Mouse (Mus musculus): Measurements from ENCODE around the gene Zbtb7a. TPM values are rescaled to one million over a fixed set of nuclear protein-coding genes. Genes with fewer than 3 reads are reported as not detected.

Gene Zbtb7a
- total RNA-seq, 2 experiments from 2014 or later = 8.8 to 27.0 TPM

DNA sequence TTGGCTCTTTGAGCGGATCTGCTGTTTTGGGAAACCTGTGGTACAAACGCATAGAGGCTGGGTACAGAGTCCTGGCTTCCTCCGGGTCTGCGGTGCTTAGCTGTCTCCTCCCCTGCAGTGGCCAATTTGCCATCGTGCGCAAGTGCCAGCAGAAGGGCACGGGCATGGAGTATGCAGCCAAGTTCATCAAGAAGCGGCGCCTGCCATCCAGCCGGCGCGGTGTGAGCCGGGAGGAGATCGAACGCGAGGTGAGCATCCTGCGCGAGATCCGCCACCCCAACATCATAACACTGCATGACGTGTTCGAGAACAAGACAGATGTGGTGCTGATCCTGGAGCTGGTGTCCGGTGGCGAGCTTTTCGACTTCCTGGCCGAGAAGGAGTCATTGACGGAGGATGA is 54.8 kb downstream of the Zbtb7a start:
- ATAC-seq (ENCODE audit: poor library complexity, severe bottlenecking) = no peak

DNA sequence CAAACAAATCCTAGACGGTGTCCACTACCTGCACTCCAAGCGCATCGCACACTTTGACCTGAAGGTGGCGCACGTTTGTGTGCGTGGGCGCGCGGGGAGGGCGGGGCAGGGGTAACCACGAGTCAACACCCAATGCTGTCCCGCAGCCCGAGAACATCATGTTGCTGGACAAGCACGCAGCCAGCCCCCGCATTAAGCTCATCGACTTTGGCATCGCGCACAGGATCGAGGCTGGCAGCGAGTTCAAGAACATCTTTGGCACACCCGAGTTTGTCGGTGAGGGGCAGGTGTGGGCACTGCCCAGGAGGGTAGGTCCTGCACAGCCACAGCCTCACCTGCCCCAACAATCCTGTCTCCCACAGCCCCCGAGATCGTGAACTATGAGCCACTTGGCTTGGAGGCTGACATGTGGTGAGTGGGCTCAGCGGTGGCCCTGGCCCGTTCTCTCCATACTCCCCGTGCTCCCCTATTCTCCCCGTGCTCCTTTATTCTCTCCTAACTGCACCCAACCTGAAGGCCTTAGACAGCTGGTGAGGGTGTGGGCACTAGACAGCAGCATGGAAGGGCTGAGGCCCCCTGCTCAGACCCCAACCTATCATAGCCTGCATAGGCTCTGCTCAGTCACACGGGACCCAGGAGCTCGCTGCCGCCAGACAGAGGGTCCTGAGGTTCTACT is 55.4 kb downstream of the Zbtb7a start:
- no peak for ATAC-seq (ENCODE audit: poor library complexity, severe bottlenecking)

- ATAC-seq (ENCODE audit: poor library complexity, severe bottlenecking) = no peak
These were observed 55.9 kb downstream of the Zbtb7a start for GRCm38 (mm10) chr10:81190912-81191321.

DNA sequence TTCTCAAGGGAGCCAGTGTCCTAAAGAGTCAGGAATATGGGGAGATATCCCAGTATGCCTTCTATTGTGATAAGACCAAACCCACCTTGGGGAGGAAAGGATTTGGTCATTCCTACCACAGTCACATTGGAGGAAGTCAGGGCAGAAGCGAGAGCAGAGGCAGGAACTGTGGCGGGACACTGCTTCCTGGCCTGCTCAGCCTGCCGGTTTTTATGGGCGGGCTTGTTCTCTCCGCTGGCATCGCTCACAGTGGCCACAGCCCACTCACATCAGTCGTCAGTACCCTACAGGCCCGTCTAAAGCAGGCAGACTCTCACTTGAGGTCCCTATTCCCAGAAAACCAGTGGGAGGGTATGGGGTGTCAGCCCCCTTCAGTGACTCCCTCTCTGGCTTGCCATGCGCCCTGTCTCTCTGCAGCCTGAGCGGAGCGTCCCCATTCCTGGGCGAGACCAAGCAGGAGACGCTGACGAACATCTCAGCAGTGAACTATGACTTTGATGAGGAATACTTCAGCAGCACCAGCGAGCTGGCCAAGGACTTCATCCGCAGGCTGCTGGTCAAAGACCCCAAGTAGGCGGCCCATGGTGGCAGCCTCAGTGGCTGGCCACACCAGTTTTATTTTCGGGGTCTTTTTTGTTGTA is 56.4 kb downstream of the Zbtb7a start:
- ATAC-seq (ENCODE audit: poor library complexity, severe bottlenecking) = no peak

- ATAC-seq (ENCODE audit: poor library complexity, severe bottlenecking) = peak; percentile 64
These were observed 57.4 kb downstream of the Zbtb7a start for GRCm38 (mm10) chr10:81192270-81192967.

DNA sequence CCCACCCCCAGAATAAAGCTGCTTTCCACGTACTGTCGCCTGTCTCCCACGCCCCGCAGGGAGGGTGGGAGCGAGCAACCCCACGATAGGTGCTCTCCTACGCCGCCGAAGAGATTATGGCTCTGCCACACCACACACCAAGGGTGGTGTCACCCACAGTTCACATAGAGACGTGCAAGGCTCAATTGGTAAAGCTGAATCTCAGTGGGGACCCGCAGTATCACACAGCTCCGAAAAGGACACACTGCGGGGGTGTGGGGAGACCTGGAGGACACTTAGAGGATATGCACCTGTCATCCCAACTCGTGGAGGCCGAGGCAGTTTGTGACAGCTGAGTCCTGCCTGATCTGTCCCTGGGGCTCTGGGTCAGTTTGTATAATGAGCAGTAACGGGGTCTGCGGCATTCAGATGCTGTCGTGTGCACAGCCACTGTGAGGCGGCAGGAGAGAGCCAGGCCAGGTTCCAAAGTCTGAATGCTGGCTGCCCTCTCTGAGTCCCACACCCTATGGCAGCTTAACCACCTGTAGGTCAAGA is 58.0 kb downstream of the Zbtb7a start:
- no peak for ATAC-seq (ENCODE audit: poor library complexity, severe bottlenecking)

DNA sequence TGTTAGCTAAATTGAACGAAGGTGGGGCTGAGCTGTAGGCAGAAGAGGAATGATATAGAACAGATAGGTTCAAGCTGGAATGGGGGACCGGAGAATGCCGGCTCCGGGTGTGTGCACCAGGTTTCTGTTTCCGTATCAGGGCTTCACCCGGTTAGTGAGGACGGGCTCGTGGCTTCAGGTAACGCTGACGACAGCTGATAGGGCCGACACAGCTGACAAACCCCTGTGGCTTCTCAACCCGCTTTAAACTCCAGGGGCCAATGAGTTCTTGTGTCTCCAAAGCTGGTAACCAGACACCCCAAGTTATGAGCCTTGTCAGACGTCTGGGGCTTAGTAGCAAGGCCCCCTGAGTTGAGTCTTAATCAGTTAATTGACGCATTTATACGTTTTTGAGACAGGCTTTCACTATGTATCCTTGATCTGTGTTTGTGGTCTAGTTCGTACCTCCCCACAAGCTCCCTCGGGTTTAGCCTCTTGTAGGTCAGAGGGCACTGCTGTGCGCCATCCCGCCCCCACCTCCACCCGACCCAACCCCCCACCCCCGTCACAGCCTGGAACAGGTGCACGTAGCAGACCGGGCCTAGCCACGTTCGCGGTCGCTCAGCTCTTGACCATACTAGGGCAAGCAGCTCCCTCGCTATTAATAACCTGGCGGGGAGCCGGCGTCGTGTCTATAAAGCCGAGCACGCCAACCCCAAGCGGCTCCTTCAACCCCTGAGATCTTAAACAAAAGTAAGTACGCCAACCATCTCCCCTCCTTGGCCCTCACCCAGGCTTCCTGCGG is 59.2 kb downstream of the Zbtb7a start:
- ATAC-seq (ENCODE audit: poor library complexity, severe bottlenecking) = no peak

DNA sequence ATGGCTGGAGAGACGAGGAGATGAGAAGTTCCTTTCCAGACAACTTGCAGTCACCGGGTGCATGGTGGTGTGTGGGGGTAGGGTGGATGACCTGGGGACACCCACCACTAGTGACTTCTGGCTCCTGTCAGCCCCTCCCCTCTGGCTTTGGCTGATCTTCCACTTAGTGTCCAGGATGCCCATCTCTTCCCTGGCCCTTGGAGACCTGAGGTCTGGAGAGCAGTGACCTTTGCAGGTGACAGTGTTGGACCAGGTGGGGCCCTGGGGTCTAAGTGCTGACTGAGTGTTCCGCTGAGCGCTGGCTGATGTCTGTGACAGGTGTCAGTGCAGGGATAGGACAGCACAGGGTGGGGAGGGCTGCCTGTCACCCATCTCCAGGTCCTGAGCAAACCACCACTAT is 60.3 kb downstream of the Zbtb7a start:
- no peak for ATAC-seq (ENCODE audit: poor library complexity, severe bottlenecking)

GRCm38 (mm10) chr10:81196470-81197065 is 61.5 kb downstream of the Zbtb7a start:
- ATAC-seq (ENCODE audit: poor library complexity, severe bottlenecking) = no peak

DNA sequence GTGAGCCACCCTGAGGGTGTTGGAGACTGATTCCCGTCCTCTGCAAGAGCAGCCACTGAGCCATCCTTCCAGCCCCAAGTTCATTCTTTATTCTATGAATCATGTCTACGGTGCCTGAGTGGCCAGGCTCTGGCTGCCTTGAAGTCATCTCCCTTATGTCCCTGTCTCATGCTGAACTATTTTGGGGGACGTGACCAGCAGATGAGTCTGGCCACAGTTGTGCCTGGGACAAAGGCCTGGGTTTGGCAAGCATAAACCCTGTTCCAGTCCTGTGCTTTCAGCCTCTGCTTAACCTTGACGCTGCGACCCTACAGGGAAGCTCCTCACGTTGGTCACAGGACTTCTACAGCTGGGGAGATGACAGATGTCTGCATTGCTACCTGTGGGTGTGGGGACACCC is 62.3 kb downstream of the Zbtb7a start:
- ATAC-seq (ENCODE audit: poor library complexity, severe bottlenecking) = no peak

DNA sequence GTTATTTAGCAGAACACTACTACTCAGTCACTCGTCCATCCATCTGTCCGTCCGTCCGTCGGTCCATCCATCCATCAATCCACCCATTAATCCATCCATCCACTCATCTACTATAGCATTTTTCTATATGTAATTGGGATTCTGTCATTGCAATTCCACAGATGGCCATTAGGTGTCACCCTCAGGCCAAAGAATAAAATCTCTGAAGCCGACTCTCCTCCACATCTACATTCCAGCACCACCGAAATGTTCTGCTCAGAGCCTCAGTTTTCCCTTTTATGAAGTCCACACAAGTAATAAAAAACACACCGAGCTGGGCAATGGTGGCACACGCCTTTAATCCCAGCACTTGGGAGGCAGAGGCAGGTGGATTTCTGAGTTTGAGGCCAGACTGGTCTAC is 63.2 kb downstream of the Zbtb7a start:
- peak; percentile 88 for ATAC-seq (ENCODE audit: poor library complexity, severe bottlenecking)

DNA sequence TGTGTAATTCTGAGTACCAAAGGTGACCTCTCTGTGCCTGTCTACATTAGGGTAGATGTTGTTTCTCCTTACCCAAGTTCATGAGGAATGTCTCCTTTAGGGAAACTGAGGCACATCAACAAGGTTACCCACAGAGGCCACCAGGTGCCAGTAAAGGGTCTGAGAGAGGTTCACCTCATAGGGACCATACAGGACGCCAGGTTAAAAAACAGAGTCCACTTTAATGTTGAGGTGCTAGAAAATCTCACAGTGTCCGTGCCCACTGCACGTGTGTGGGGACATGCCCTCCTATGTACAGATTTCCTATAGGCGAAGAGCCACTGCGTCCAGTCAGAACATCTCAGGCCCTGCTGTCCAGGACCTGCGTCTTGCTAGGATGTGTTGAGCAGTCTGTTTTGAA is 64.0 kb downstream of the Zbtb7a start:
- no peak for ATAC-seq (ENCODE audit: poor library complexity, severe bottlenecking)

- ATAC-seq (ENCODE audit: poor library complexity, severe bottlenecking) = no peak
These were observed 65.1 kb downstream of the Zbtb7a start for GRCm38 (mm10) chr10:81200141-81200540.

DNA sequence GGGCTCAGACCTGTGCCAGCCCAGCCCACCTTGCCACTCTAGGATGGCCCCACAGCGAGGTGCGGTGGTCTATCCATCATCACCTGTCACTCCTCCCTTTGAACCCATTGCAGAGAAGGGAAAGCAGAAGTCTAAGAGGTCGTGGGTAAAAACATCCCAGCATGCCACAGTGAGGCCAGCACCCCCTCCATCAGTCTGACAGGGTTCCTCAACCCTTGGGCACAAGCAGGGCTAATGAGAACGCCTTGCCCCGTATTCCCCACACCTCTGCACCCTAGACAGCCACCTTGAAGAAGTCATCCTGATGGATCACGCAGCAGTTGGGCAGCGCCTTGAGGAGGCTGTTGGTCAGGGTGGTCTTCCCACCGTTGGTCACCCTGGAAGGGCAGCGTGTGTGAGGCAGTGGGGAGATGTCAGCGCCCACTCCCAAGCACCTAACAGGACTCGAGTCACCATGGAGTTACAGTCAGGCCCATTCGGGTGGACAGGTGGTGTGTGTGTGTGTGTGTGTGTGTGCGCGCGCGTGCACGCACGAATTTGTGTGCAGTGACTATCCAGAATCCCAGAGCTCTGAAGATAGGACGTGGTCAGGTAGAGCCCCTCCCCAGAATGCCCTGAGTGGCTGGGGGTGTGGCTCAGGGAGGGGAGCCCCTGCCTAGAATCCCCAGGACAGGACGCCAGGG is 65.7 kb downstream of the Zbtb7a start:
- no peak for ATAC-seq (ENCODE audit: poor library complexity, severe bottlenecking)

DNA sequence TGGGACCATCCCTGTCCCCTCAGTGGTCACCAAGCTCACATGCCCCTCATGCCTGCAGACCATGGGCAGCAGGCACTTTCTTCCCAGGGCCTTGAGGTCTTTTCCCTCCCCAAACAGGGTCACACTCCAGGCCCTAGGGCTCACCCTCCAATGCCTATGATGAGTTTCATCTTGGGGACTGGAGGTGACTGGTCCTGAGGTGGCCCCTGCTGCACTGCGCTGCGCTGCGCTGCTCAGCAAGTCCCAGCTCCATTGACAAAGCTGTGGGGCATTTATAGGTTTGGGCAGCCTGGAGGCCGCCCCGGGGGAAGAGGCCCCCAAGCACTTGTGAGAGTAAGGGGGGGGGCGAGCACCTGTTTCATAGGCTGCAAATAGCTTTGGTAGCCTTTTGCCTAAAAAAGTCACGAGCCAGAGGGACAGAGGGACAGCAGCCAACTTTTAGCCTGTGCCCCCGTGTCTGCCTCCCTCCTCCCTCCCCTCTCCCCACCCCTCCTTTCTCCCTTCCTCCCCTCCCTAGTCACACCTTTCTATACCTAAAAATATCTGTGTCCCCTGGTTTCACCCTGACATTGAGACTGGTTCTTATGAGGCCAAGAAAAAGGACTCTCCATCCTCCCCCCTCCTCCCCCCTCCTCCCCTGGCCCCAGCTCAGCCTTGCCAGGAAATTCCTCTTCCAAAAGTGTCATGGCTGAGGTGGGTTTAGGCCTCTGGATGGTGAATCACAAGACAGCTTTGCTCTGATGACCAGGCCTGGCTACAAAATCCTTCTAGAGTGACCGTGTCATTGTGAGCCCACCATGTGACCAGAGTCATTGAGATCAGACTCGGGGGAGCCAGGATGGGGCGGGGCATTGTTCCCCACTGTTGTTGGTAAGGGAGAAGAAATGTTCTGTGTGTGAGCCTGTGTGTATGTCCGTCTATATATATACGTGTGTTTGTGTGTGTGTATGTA is 67.1 kb downstream of the Zbtb7a start, which contains the start of gene Nmrk2:
TSS of gene Nmrk2 (minus strand) at position 245 of the 952 bp plus-strand sequence.
- no peak for ATAC-seq (ENCODE audit: poor library complexity, severe bottlenecking)

All from megakaryocyte, adult 5-6 weeks (primary cell).